Mouse (Mus musculus): Measurements from ENCODE around the gene Os9. TPM values are rescaled to one million over a fixed set of nuclear protein-coding genes. Genes with fewer than 3 reads are reported as not detected.

Gene Os9
- total and polyA plus RNA-seq, 3 experiments, result 42.4 to 60.4 TPM; not detected in 1

DNA sequence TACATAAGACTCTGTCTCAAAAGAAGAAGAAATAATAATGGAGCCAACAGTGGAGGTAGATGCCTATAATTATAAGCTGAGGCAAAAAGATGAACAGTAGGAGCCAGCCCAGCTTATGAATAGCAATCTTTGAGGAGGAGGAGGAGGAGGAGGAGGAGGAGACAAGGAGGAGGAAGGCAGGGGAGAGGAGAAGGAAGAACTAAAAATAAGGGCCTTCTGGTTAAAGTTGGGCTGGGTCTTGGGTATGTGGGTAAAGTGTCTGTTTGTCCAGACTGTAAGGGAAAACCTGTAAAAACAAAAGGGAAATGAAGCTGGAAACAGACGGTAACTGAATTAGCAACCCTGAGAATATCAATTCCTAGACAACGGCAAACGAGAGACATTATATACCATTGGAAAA lies 1.1 kb upstream of the Os9 start:
- Histone ChIP-seq H3K4me3 (ENCODE audit: control insufficient read depth in 1 of 2, insufficient read depth in 1 of 2, low read depth in 2 of 2, low read length in 2 of 2) (peak overlapping the region; percentile 50 to 62), H3K36me3 (ENCODE audit: control insufficient read depth in 1 of 2, insufficient read depth in 2 of 2, low read length in 2 of 2) (peaks cover 0 to 18% of the 10 kb centered on the region in 2 experiments; a peak in 2 of 4 replicates), H3K27ac (ENCODE audit: control insufficient read depth, low read depth, low read length) (peak overlapping the region; percentile 65), H3K4me1 (ENCODE audit: control insufficient read depth in 1 of 2, insufficient read depth in 2 of 2, low read length in 2 of 2) (peaks cover 6 to 22% of the 10 kb centered on the region in 2 experiments), H3K9me3 (replicated peaks; ENCODE audit: insufficient read depth, low read length) (no peaks in the 10 kb centered on the region), H3K79me2 (ENCODE audit: control insufficient read depth, insufficient read depth, low read length, poor library complexity) (peaks cover 7% of the 10 kb centered on the region), H3K27me3 (ENCODE audit: control insufficient read depth in 1 of 2, insufficient read depth in 2 of 2, low read length in 2 of 2) (no peaks in the 10 kb centered on the region), H3K9ac (ENCODE audit: control insufficient read depth, low read depth, low read length, poor library complexity, severe bottlenecking) (peak overlapping the region; percentile 58)
- TF ChIP-seq ETS1 (IDR thresholded peaks at IDR 0.05; ENCODE audit: low read depth, low read length), result no peak
- TF ChIP-seq UBTF (IDR thresholded peaks at IDR 0.05; ENCODE audit: borderline replicate concordance, insufficient read depth, low read depth, low read length), result no peak
- no peak for TF ChIP-seq POLR2AphosphoS5 (IDR thresholded peaks at IDR 0.05; ENCODE audit: borderline replicate concordance, low read depth, low read length)
- TF ChIP-seq NELFE (IDR thresholded peaks at IDR 0.05; ENCODE audit: low read depth, low read length), result 0 out of 2 replicates have a peak, but pooled peaks have one; percentile 4
- TF ChIP-seq SIN3A (IDR thresholded peaks at IDR 0.05; ENCODE audit: low read length), result peak; percentile 1; the same call in 1 of the 2 replicates
- no peak for TF ChIP-seq ZNF384 (IDR thresholded peaks at IDR 0.05; ENCODE audit: low read depth, low read length)
- TF ChIP-seq KAT2A (conservative IDR thresholded peaks at IDR 0.05; ENCODE audit: low read depth, low read length), result no peak
- no peak for TF ChIP-seq ZKSCAN1 (IDR thresholded peaks at IDR 0.05; ENCODE audit: low read depth, low read length)
- TF ChIP-seq ZMIZ1 (IDR thresholded peaks at IDR 0.05; ENCODE audit: low read depth, low read length), result peak; percentile 51; the same call in 1 of the 2 replicates
- no peak for TF ChIP-seq RCOR1 (IDR thresholded peaks at IDR 0.05; ENCODE audit: low read depth, low read length)
- TF ChIP-seq MAFK (IDR thresholded peaks at IDR 0.05; ENCODE audit: borderline replicate concordance, low read depth, low read length), result no peak
- DNase-seq (ENCODE audit: low read depth, low spot score), result peak; percentile 51

DNA sequence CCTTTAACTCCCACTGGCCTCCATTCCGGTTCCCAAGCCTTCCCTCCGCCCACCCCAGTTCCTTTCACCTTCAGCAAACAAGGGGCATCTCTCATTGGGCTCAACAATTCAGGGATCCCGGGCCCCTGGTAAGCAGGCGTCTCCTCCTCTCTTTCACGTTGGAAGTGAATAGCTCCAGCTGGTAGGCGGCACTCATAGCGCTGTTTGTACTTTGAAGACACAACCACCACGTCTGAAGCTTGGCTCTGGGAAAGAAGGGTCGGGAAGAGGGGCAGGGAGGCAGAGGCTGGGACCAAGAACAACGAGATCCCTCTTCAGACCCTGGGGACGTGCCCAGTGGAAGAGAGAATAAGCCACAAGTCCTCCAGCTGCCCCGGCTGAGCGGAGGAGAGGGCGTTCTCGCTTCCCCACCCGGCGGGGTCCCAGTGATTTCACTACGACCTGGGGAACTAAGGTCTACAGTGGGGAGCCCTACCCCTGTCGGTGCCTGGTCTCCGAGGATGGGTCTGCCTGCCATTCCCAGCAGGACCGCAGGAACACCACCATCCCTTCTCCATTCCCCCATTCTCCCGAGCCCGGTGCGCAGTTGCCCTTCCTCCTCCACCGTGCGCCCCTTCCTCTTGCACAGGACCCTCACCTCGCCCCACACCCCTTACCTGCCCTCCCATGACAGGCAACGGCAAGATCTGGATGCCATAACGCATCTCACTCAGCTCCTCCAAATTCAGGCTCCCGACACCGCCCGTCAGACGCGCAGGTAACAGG lies 448 bp downstream of the Os9 start:
- DNase-seq (ENCODE audit: low read depth, low spot score), result no peak
- Histone ChIP-seq H3K27me3 (ENCODE audit: control insufficient read depth in 1 of 2, insufficient read depth in 2 of 2, low read length in 2 of 2) (no peaks in the 10 kb centered on the region), H3K4me1 (ENCODE audit: control insufficient read depth in 1 of 2, insufficient read depth in 2 of 2, low read length in 2 of 2) (peaks cover 4 to 13% of the 10 kb centered on the region in 2 experiments; a peak in 3 of 4 replicates), H3K79me2 (ENCODE audit: control insufficient read depth, insufficient read depth, low read length, poor library complexity) (peaks cover 7% of the 10 kb centered on the region), H3K27ac (ENCODE audit: control insufficient read depth, low read depth, low read length) (no peak overlapping the region), H3K9ac (ENCODE audit: control insufficient read depth, low read depth, low read length, poor library complexity, severe bottlenecking) (peak overlapping the region; percentile 79), H3K36me3 (ENCODE audit: control insufficient read depth in 1 of 2, insufficient read depth in 2 of 2, low read length in 2 of 2) (peaks cover 0 to 12% of the 10 kb centered on the region in 2 experiments; a peak in 2 of 4 replicates), H3K4me3 (ENCODE audit: control insufficient read depth in 1 of 2, insufficient read depth in 1 of 2, low read depth in 2 of 2, low read length in 2 of 2) (peak overlapping the region; percentile 82 to 92), H3K9me3 (replicated peaks; ENCODE audit: insufficient read depth, low read length) (no peaks in the 10 kb centered on the region)
- TF ChIP-seq POLR2A (IDR thresholded peaks at IDR 0.05; ENCODE audit: control insufficient read depth in 1 of 2, insufficient read depth in 1 of 2, low read depth in 1 of 2, low read length in 2 of 2, poor library complexity in 1 of 2) (0 out of 4 replicates have a peak, but pooled peaks of 1 of the 2 experiments have one; percentile 58), CHD1 (IDR thresholded peaks at IDR 0.05; ENCODE audit: low read depth, low read length) (no peak), TBP (IDR thresholded peaks at IDR 0.05; ENCODE audit: low read depth, low read length) (no peak)

Data from MEL (cell line).